Mouse (Mus musculus) layer of hippocampus, adult 6 months (tissue): ENCODE results near the gene Selenoi. TPM values are rescaled to one million over a fixed set of nuclear protein-coding genes. Genes with fewer than 3 reads are reported as not detected.

ENCODE experiments used
- long read RNA-seq, 2 experiments: library from polyadenylated mRNA; unstranded; transcript quantifications; one replicate each; pipeline ENCODE4 v2.0.0; 2019 to 2020
- polyA plus RNA-seq: library from polyadenylated mRNA; unstranded; fragments of <200 nt; fragmentation: Nextera tagmentation; gene quantifications from 2 replicates; pipeline ENCODE4 v1.2.3, GENCODE M21; 2021

Selenoi gene
- 15.1 and 18.5 TPM in 2 replicates for polyA plus RNA-seq
- long read RNA-seq, experiment 1, full-length matches to known transcripts, result 12 of 24 reads
- long read RNA-seq, experiment 1, partial matches to known transcripts, result 2 of 24 reads
- long read RNA-seq, experiment 1, other reads (novel, unspliced or antisense), result 10 of 24 reads
- long read RNA-seq, experiment 2, full-length matches to known transcripts, result 35 of 52 reads
- long read RNA-seq, experiment 2, partial matches to known transcripts, result 1 of 52 reads
- long read RNA-seq, experiment 2, other reads (novel, unspliced or antisense), result 16 of 52 reads

DNA sequence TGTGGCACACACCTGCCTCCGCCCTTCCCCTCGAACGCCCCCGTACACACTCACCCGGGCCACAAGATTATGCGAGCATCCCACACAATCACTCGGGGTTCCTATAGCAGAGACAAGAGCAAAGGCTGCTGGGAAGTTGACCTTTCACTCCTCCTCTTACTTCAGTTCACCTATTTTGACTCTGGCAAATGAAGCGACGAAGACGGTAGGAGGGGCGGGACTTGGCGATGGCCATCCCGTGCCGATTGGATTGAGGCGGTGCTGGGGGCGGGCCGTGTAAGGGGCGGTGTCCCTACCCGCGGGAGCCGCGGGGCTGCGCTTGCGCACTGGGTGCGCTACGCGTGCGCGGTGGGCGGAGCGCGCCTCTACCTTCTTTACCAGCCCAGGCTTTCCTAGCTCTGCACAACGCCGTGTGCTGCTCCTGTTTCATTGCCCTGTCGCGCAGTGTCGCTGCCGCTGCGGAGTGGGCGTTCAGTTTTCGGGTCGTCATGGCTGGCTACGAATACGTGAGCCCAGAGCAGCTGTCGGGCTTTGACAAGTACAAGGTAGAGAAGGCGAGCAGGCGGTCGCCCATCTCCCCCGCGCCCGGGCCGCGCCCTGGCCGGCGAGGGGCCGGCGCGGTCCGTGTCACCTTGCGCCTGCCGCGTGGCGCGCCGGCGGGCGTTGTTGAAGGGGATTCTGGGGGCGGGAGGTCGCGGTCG is at the start of gene Selenoi:
Gene Selenoi (plus strand): TSS at position 311 of the 701 bp plus-strand sequence.

GRCm38 (mm10) chr5:30205493-30205892 is 26.9 kb upstream of the Selenoi start, which contains the start of gene Adgrf3:
Adgrf3 (minus strand) TSS chr5:30205722.

GRCm38 (mm10) chr5:30281291-30281732 is 48.9 kb downstream of the Selenoi start, which contains the start of gene Drc1:
Drc1 (plus strand) TSS chr5:30281388.

Other genes starting within 250 kb of the Selenoi start
- gene Il6, start 219.5 kb upstream of the Selenoi start, polyA plus RNA-seq, result not detected in 2 replicates
- 5.2 and 6.1 TPM in 2 replicates for gene Tyms, start 159.0 kb upstream of the Selenoi start, polyA plus RNA-seq
- 1.8 and 3.1 TPM in 2 replicates for gene Garem2, start 127.4 kb upstream of the Selenoi start, polyA plus RNA-seq
- gene 3110082J24Rik, start 126.5 kb upstream of the Selenoi start, polyA plus RNA-seq, result 2.1 and 2.3 TPM in 2 replicates
- gene Hadha, start 77.4 kb upstream of the Selenoi start, polyA plus RNA-seq, result 45.4 and 58.5 TPM in 2 replicates
- gene Hadhb, start 77.3 kb upstream of the Selenoi start, polyA plus RNA-seq, result 118 and 146 TPM in 2 replicates
- gene Adgrf3, start 26.9 kb upstream of the Selenoi start, polyA plus RNA-seq, result not detected in 2 replicates
- gene Drc1, start 48.8 kb downstream of the Selenoi start, polyA plus RNA-seq, result 6.5 and 7.4 TPM in 2 replicates
- 0.60 and 1.1 TPM in 2 replicates for gene Otof, start 229.4 kb downstream of the Selenoi start, polyA plus RNA-seq
- gene 1700001C02Rik, start 233.5 kb downstream of the Selenoi start, polyA plus RNA-seq, result 5.7 and 9.7 TPM in 2 replicates